Mouse (Mus musculus): ENCODE measurements around the gene Stat4.

DNA sequence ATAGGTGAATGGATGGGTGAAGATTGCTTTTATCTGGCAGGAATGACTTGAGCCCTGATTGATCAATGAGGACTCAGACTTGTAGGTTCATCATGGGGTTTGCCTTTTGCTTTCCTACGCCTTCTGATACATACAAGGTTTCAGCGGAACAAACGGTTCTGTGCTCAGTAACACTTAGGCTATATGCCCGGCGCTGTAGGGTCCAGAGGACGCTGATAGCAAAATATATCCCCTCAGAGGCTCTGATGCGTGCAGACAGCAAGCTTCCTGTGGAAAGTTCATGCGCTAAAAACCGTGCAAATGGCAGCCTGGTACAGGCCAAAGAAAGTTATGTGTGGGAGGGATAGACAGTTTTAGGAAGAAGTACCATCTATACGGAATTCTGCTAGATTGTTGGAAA is 133.2 kb downstream of the Stat4 start:
- TF ChIP-seq GATA1 (IDR thresholded peaks at IDR 0.05; ENCODE audit: low read length) (no peak), TAL1 (IDR thresholded peaks at IDR 0.05; ENCODE audit: low read length) (no peak)

Data from erythroblast, embryonic 14.5 days (primary cell).